Mouse (Mus musculus) liver, adult 2 months (tissue): ENCODE data around the gene Trip4. TPM values are rescaled to one million over a fixed set of nuclear protein-coding genes. Genes with fewer than 3 reads are reported as not detected.

Experiments used
- DNase-seq: peaks from one replicate; pipeline ENCODE4 v3.0.0-alpha.2; 2011; ENCODE audit warnings: low read depth, low spot score; ENCODE audit errors: extremely low read depth
- H3K27ac ChIP-seq: fragments of 200-500 bp; replicated peaks from 2 replicates; pipeline ENCODE4 v1.5.1; 2012; ENCODE audit warnings: low read depth, mild to moderate bottlenecking, control low read depth, inconsistent platforms, low read length; ENCODE audit not compliant: insufficient read depth
- H3K27me3 ChIP-seq: fragments of 200-500 bp; 2 replicates; pipeline ENCODE4 v1.6.1; 2012; ENCODE audit warnings: mild to moderate bottlenecking, moderate library complexity, low read length, inconsistent platforms; ENCODE audit not compliant: control insufficient read depth, insufficient read depth
- H3K36me3 ChIP-seq: fragments of 200-500 bp; 2 replicates; pipeline ENCODE4 v1.6.1; 2012; ENCODE audit warnings: low read length, inconsistent platforms; ENCODE audit not compliant: control insufficient read depth, insufficient read depth
- H3K4me1 ChIP-seq: fragments of 200-500 bp; 2 replicates; pipeline ENCODE4 v1.6.1; 2011; ENCODE audit warnings: low read length; ENCODE audit not compliant: control insufficient read depth, insufficient read depth
- H3K4me3 ChIP-seq: fragments of 200-500 bp; 2 replicates; pipeline ENCODE4 v1.5.1; 2011; ENCODE audit warnings: low read depth, mild to moderate bottlenecking, control low read depth, low read length, moderate library complexity; ENCODE audit not compliant: insufficient read depth
- H3K79me2 ChIP-seq: fragments of 200-500 bp; 2 replicates; pipeline ENCODE4 v1.6.1; 2012; ENCODE audit warnings: inconsistent platforms, mild to moderate bottlenecking, low read length, moderate library complexity; ENCODE audit not compliant: control insufficient read depth, insufficient read depth
- H3K9ac ChIP-seq: fragments of 200-500 bp; 2 replicates; pipeline ENCODE4 v1.6.1; 2012; ENCODE audit warnings: low read depth, mild to moderate bottlenecking, control low read depth, inconsistent platforms, low read length
- CTCF ChIP-seq: fragments of 200-500 bp; IDR thresholded peaks from 2 replicates; pipeline ENCODE4 v1.5.1; 2011; ENCODE audit warnings: low read depth, low read length, control low read depth
- POLR2A ChIP-seq: fragments of 200-500 bp; IDR thresholded peaks from 2 replicates; pipeline ENCODE4 v1.6.1; 2011; ENCODE audit warnings: low read length, control low read depth; ENCODE audit not compliant: insufficient read depth; ENCODE audit errors: extremely low read depth
- WGBS: fragments of 180-500 bp; shearing (Covaris S2); methylation state at CpG from one replicate; pipeline ENCODE4 v1.1.7; 2018; 5-methylcytosine and 5-hydroxymethylcytosine counted together
- polyA plus RNA-seq: library from polyadenylated mRNA; depleted of rRNA; stranded (reverse); fragments of >200 nt; gene quantifications from 2 replicates; pipeline ENCODE4 v1.2.3, GENCODE M21; 2012
- total RNA-seq: library from RNA; depleted of rRNA; stranded (reverse); fragments of >200 nt; gene quantifications from 2 replicates; pipeline ENCODE4 v1.2.3, GENCODE M21; 2014

The Trip4 gene
- total and polyA plus RNA-seq, 2 experiments = 6.4 to 30.9 TPM

DNA sequence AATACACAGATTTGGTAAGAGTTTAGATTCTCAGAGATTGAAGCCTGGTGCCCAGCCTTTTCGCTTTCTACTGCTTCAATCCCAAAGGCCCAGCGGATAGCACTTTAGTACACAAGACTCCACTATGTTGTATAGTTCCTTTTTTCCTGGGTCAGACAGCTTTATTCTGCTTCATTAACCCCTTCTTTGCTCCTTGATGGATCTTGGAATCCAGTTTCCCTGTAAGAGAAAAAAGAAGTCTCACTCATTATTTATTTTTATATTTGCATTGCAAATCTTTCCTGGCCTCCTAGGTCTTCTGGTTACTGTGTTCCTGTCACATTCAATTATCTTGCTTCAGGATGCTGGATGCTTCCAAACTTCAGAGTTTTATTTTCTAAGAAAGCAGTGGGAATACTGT lies 75.4 kb downstream of the Trip4 start:
- Histone ChIP-seq H3K4me3 (no peak overlapping the region), H3K36me3 (peaks cover 21% of the 10 kb centered on the region), H3K27me3 (no peaks in the 10 kb centered on the region), H3K27ac (no peak overlapping the region), H3K9ac (no peak overlapping the region), H3K79me2 (no peaks in the 10 kb centered on the region), H3K4me1 (peaks cover 12% of the 10 kb centered on the region)
- WGBS = 99% methylated on average over 2 of the region's 2 CpGs
- DNase-seq = no peak
- TF ChIP-seq POLR2A (no peak), CTCF (no peak)

DNA sequence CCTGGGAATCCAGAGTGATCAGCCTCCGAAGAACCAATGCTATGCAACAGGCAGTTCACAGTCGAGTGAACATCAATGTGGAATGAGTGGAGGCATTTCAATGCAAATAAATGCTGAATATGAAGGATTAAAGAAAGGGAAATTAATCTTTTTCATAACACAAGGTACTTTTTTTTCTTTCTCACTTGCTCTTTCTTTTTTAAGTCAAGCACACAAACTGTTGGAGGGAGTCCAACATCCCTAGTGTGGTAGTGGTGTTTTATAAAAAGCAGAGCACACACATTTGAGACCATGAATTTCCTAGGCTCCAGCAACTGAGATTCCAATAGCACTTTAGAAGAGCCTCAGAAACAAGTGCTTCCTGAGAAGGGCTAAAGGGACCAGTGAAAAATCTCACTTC lies 76.6 kb downstream of the Trip4 start:
- H3K27ac ChIP-seq = peak overlapping the region; percentile 49; the same call in 1 of the 2 replicates

DNA sequence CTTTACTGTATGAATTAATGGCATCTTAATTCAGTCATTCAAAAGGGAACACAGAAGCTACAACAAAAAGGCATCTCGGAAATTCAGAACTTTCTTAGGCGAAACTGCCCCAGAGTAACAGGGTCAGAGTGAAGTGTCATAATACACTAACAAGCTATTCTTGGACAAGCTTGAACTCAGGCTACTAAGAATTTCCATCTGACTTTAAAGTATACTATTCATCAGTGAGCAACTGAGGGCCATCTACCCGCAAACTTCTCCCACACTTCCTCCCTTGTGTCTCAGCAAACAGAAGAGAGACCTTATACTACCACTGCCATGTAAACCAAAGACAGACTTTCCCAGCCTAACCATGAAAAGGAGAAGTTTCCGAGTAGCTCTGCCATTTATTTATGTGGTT lies 77.4 kb downstream of the Trip4 start:
- Histone ChIP-seq H3K9ac (no peak overlapping the region), H3K79me2 (no peaks in the 10 kb centered on the region), H3K27ac (no peak overlapping the region), H3K4me1 (peaks cover 15% of the 10 kb centered on the region), H3K4me3 (no peak overlapping the region), H3K27me3 (no peaks in the 10 kb centered on the region), H3K36me3 (peaks cover 13% of the 10 kb centered on the region; the same call in 1 of the 2 replicates)
- no peak for DNase-seq
- WGBS = 56% methylated on average over 4 of the region's 4 CpGs
- TF ChIP-seq POLR2A (no peak), CTCF (no peak)

More for the DNA sequence above, 76.6 kb downstream of the Trip4 start:
- H3K9ac ChIP-seq = no peak overlapping the region
- no peak overlapping the region for H3K4me3 ChIP-seq
- no peaks in the 10 kb centered on the region for H3K27me3 ChIP-seq
- TF ChIP-seq CTCF (no peak), POLR2A (no peak)
- H3K79me2 ChIP-seq = no peaks in the 10 kb centered on the region
- 22% methylated on average over 2 of the region's 2 CpGs for WGBS
- H3K36me3 ChIP-seq = peaks cover 16% of the 10 kb centered on the region; the same call in 1 of the 2 replicates
- no peak for DNase-seq
- H3K4me1 ChIP-seq = peaks cover 12% of the 10 kb centered on the region

DNA sequence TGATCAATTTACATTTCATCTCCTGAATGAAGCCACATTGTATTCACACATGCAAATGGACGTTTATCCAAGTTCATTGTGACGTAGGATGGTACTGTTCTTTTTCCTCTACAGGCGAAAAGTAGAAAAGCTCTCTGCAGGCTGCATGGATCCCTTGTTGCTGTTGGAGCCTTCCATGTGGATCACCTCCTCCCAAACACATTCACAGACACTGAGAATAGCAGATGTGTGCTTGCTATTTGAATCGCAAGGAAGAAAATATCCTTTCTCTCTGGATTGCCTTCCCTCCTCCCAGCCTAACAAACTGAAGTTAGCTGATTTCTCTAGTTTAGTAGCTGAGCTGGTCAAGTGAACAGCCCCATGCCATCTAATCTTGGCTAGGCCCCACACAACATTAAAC lies 78.3 kb downstream of the Trip4 start:
- H3K36me3 ChIP-seq = peaks cover 13% of the 10 kb centered on the region; the same call in 1 of the 2 replicates
- H3K79me2 ChIP-seq = no peaks in the 10 kb centered on the region; the same call in 1 of the 2 replicates
- no peak overlapping the region for H3K4me3 ChIP-seq
- TF ChIP-seq CTCF = no peak
- no peak for TF ChIP-seq POLR2A
- H3K27ac ChIP-seq = no peak overlapping the region
- H3K4me1 ChIP-seq = peaks cover 19% of the 10 kb centered on the region
- DNase-seq = no peak
- WGBS = 93% methylated on average over 4 of the region's 4 CpGs
- no peaks in the 10 kb centered on the region for H3K27me3 ChIP-seq
- no peak overlapping the region for H3K9ac ChIP-seq

DNA sequence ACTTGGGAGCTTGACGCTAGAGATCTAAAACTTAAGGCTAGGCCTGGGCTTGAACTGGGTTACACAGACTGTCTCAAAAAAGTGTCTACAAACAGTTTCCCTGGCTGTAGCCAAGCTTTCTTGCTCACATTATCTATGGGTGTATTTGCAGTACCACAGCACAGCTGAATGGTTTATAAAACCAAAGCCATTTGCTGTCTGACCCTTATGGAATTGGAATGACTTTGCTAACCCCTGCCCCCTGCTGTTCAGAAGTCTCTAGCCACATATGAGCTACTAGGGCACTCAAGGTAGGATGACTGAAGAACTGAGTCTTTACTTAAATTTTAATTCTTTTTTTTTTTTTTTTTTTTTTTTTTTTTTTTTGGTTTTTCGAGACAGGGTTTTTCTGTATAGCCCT lies 79.2 kb downstream of the Trip4 start:
- peak; percentile 53 for DNase-seq
- TF ChIP-seq POLR2A (no peak), CTCF (no peak)
- Histone ChIP-seq H3K4me1 (peaks cover 21% of the 10 kb centered on the region), H3K79me2 (no peaks in the 10 kb centered on the region; the same call in 1 of the 2 replicates), H3K27ac (no peak overlapping the region), H3K4me3 (no peak overlapping the region), H3K9ac (no peak overlapping the region), H3K36me3 (peaks cover 13% of the 10 kb centered on the region; the same call in 1 of the 2 replicates), H3K27me3 (no peaks in the 10 kb centered on the region)
- WGBS = 100% methylated on average over 1 of the region's 2 CpGs

DNA sequence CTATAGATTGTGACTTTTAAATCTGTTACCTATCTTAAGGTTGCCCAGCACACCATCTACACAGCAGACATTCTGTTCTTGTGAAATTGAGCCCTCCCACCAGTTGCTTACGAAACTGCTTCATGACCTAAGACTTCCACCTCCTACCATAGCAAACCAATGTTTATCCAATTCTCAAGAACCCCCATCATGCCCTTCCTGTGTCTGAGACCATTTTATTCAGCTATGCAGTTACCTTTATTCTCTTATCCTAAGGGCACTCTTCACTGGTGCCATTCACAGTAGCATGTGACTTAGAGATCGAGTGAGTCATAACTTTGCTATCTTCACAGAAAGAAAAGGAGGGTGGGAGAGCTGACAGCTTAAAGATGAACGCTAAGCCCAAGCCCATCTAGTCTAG lies 80.1 kb downstream of the Trip4 start:
- Histone ChIP-seq H3K4me1 (peaks cover 26% of the 10 kb centered on the region), H3K36me3 (peaks cover 10% of the 10 kb centered on the region; the same call in 1 of the 2 replicates), H3K9ac (no peak overlapping the region), H3K27ac (no peak overlapping the region), H3K79me2 (peaks cover 4% of the 10 kb centered on the region), H3K27me3 (no peaks in the 10 kb centered on the region), H3K4me3 (no peak overlapping the region)
- DNase-seq = peak; percentile 39
- WGBS = 44% methylated on average over 3 of the region's 3 CpGs
- TF ChIP-seq CTCF (no peak), POLR2A (no peak)
